Mouse (Mus musculus) midbrain, postnatal 0 days (tissue): ENCODE measurements at regions not wholly inside any gene's neighbourhood (a gene's known extent, or its start where the extent isn't known, plus 50 kb on each side); places are given as distances from the start of the nearest gene placed in this dataset.

Experiments
- ATAC-seq: fragments of 200-750 bp; cut with Nextera tagmentation; 2 replicates; pipeline ENCODE4 v1.8.0; 2017; ENCODE audit warnings: moderate number of reproducible peaks, mild to moderate bottlenecking, moderate TSS enrichment, moderate library complexity; ENCODE audit not compliant: low FRiP score
- DNase-seq: peaks from one replicate; pipeline ENCODE4 v3.0.0-alpha.2; 2015; ENCODE audit warnings: low spot score
- H3K27ac ChIP-seq: fragments of 300-500 bp; sonication (generic); 2 replicates; pipeline ENCODE4 v1.5.1; 2014; ENCODE audit warnings: low read depth, mild to moderate bottlenecking, low read length, mixed read lengths
- H3K27me3 ChIP-seq: fragments of 300-500 bp; sonication (generic); 2 replicates; pipeline ENCODE4 v1.6.1; 2014; ENCODE audit warnings: low read length, control low read depth, mixed read lengths; ENCODE audit not compliant: insufficient read depth
- H3K36me3 ChIP-seq: fragments of 300-500 bp; sonication (generic); 2 replicates; pipeline ENCODE4 v1.6.1; 2014; ENCODE audit warnings: low read length, control low read depth, mixed read lengths; ENCODE audit not compliant: insufficient read depth
- H3K4me1 ChIP-seq: fragments of 300-500 bp; sonication (generic); 2 replicates; pipeline ENCODE4 v1.6.1; 2014; ENCODE audit warnings: mild to moderate bottlenecking, control low read depth, antibody characterized with exemption, low read length, mixed read lengths; ENCODE audit not compliant: insufficient read depth
- H3K4me2 ChIP-seq: fragments of 300-500 bp; sonication (generic); 2 replicates; pipeline ENCODE4 v1.6.1; 2014; ENCODE audit warnings: low read depth, mild to moderate bottlenecking, low read length, mixed read lengths; ENCODE audit not compliant: poor library complexity, severe bottlenecking
- H3K4me3 ChIP-seq: fragments of 300-500 bp; sonication (generic); 2 replicates; pipeline ENCODE4 v1.5.1; 2014; ENCODE audit warnings: low read depth, mild to moderate bottlenecking, low read length, moderate library complexity
- H3K9ac ChIP-seq: fragments of 300-500 bp; sonication (generic); replicated peaks from 2 replicates; pipeline ENCODE4 v1.6.1; 2014; ENCODE audit warnings: mild to moderate bottlenecking, low read length, moderate library complexity, mixed read lengths; ENCODE audit not compliant: poor library complexity, severe bottlenecking
- H3K9me3 ChIP-seq: fragments of 300-500 bp; sonication (generic); 2 replicates; pipeline ENCODE4 v1.6.1; 2016; ENCODE audit warnings: low read length, control low read depth
- CTCF ChIP-seq: IDR thresholded peaks from 2 replicates; pipeline ENCODE4 v1.5.1; 2016; ENCODE audit warnings: antibody characterized with exemption, mild to moderate bottlenecking
- WGBS: fragments of 180-500 bp; shearing (Covaris S2); extraction: QIAGEN DNeasy Blood & Tissue Kit; methylation state at CpG from one replicate; pipeline ENCODE4 v1.1.7; 2014; 5-methylcytosine and 5-hydroxymethylcytosine counted together

- Histone ChIP-seq H3K36me3 (no peaks in the 10 kb centered on the region), H3K4me3 (no peak overlapping the region), H3K27ac (no peak overlapping the region), H3K4me1 (no peaks in the 10 kb centered on the region), H3K4me2 (no peak overlapping the region), H3K27me3 (no peaks in the 10 kb centered on the region), H3K9ac (no peak overlapping the region), H3K9me3 (no peaks in the 10 kb centered on the region)
- DNase-seq = peak; percentile 37
- no peak for ATAC-seq
- no peak for TF ChIP-seq CTCF
- WGBS = 57% methylated on average over 5 of the region's 5 CpGs
These were observed 841.1 kb upstream of the Pot1a start for GRCm38 (mm10) chr6:26650101-26650500.

- Histone ChIP-seq H3K36me3 (no peaks in the 10 kb centered on the region), H3K27ac (no peak overlapping the region), H3K9ac (no peak overlapping the region), H3K4me3 (no peak overlapping the region), H3K4me1 (no peaks in the 10 kb centered on the region), H3K9me3 (no peaks in the 10 kb centered on the region), H3K27me3 (no peaks in the 10 kb centered on the region), H3K4me2 (no peak overlapping the region)
- DNase-seq (peak; percentile 4), ATAC-seq (no peak)
- 50% methylated on average over 1 of the region's 1 CpGs for WGBS
- no peak for TF ChIP-seq CTCF
These were observed 840.5 kb upstream of the Pot1a start for GRCm38 (mm10) chr6:26649514-26649913.

GRCm38 (mm10) chr6:26628479-26628878 is 819.4 kb upstream of the Pot1a start:
- no peak overlapping the region for H3K9ac ChIP-seq
- H3K36me3 ChIP-seq = no peaks in the 10 kb centered on the region
- H3K4me2 ChIP-seq = no peak overlapping the region
- H3K4me1 ChIP-seq = no peaks in the 10 kb centered on the region
- WGBS = 93% methylated on average over 1 of the region's 1 CpGs
- ATAC-seq (no peak), DNase-seq (no peak)
- H3K4me3 ChIP-seq = no peak overlapping the region
- no peaks in the 10 kb centered on the region for H3K27me3 ChIP-seq
- no peak overlapping the region for H3K27ac ChIP-seq
- H3K9me3 ChIP-seq = no peaks in the 10 kb centered on the region
- no peak for TF ChIP-seq CTCF
